Mouse (Mus musculus) heart, embryonic 14.5 days (tissue): ENCODE data around the gene Fxr2. TPM values are rescaled to one million over a fixed set of nuclear protein-coding genes. Genes with fewer than 3 reads are reported as not detected.
A peak's percentile ranks its signal among the peaks of the same experiment; 100 is the strongest.

Experiments
- ATAC-seq: fragments of 200-750 bp; cut with Nextera tagmentation; 2 replicates; pipeline ENCODE4 v1.8.0; 2017; ENCODE audit warnings: low read depth, moderate TSS enrichment; ENCODE audit not compliant: insufficient number of reproducible peaks, insufficient read depth, low FRiP score
- H3K27ac ChIP-seq, 2 experiments: fragments of 200-500 bp in 1 of 2; fragments of 300-500 bp in 1 of 2; sonication (generic) in 1 of 2; replicated peaks in 1 of 2; 2 replicates each; pipeline ENCODE4 v1.5.1; 2012 to 2014; ENCODE audit warnings: low read depth in 2 of 2, low read length in 2 of 2, control low read depth in 1 of 2, mild to moderate bottlenecking in 1 of 2, mixed read lengths in 1 of 2; ENCODE audit not compliant: control insufficient read depth in 1 of 2, insufficient read depth in 1 of 2
- H3K27me3 ChIP-seq: fragments of 300-500 bp; sonication (generic); 2 replicates; pipeline ENCODE4 v1.6.1; 2014; ENCODE audit warnings: mild to moderate bottlenecking, low read length, control low read depth; ENCODE audit not compliant: control insufficient read depth, insufficient read depth
- H3K36me3 ChIP-seq: fragments of 300-500 bp; sonication (generic); 2 replicates; pipeline ENCODE4 v1.6.1; 2014; ENCODE audit warnings: mild to moderate bottlenecking, control low read depth, low read length, mixed read lengths; ENCODE audit not compliant: control insufficient read depth, insufficient read depth
- H3K4me1 ChIP-seq, 2 experiments: fragments of 200-500 bp in 1 of 2; fragments of 300-500 bp in 1 of 2; sonication (generic) in 1 of 2; 2 replicates each; pipeline ENCODE4 v1.6.1; 2012 to 2014; ENCODE audit warnings: low read length in 2 of 2, control low read depth in 1 of 2, mixed read lengths in 1 of 2; ENCODE audit not compliant: control insufficient read depth in 2 of 2, insufficient read depth in 2 of 2
- H3K4me2 ChIP-seq: fragments of 300-500 bp; sonication (generic); 2 replicates; pipeline ENCODE4 v1.6.1; 2014; ENCODE audit warnings: mild to moderate bottlenecking, low read length
- H3K4me3 ChIP-seq, 2 experiments: fragments of 200-500 bp in 1 of 2; fragments of 300-500 bp in 1 of 2; sonication (generic) in 1 of 2; 2 replicates each; pipeline ENCODE4 v1.5.1; 2012 to 2014; ENCODE audit warnings: low read length in 2 of 2, mild to moderate bottlenecking in 2 of 2, control low read depth in 1 of 2, low read depth in 1 of 2, moderate library complexity in 1 of 2; ENCODE audit not compliant: control insufficient read depth in 1 of 2, insufficient read depth in 1 of 2
- H3K9ac ChIP-seq: fragments of 300-500 bp; sonication (generic); 2 replicates; pipeline ENCODE4 v1.6.1; 2014; ENCODE audit warnings: mild to moderate bottlenecking, low read length
- H3K9me3 ChIP-seq: fragments of 300-500 bp; sonication (generic); 2 replicates; pipeline ENCODE4 v1.6.1; 2016; ENCODE audit warnings: low read length, control low read depth; ENCODE audit not compliant: control insufficient read depth
- WGBS: fragments of 180-500 bp; shearing (Covaris S2); extraction: QIAGEN DNeasy Blood & Tissue Kit; methylation state at CpG from one replicate; pipeline ENCODE4 v1.1.7; 2014; 5-methylcytosine and 5-hydroxymethylcytosine counted together
- polyA plus RNA-seq: library from polyadenylated mRNA; unstranded; fragments of >200 nt; fragmentation: Nextera tagmentation; extraction: Ambion mirVana; gene quantifications from 2 replicates; pipeline ENCODE4 v1.2.1, GENCODE M21; 2014

Gene Fxr2
- polyA plus RNA-seq, 1 experiment from 2014 or later, result 25.8 TPM

- Histone ChIP-seq H3K9me3 (no peaks in the 10 kb centered on the region), H3K4me2 (no peak overlapping the region), H3K27me3 (no peaks in the 10 kb centered on the region), H3K9ac (no peak overlapping the region), H3K27ac (no peak overlapping the region), H3K4me3 (no peak overlapping the region), H3K4me1 (no peaks in the 10 kb centered on the region), H3K36me3 (peaks cover 98% of the 10 kb centered on the region)
- no peak for ATAC-seq
- 79% methylated on average over 5 of the region's 5 CpGs for WGBS
These were observed 13.1 kb downstream of the Fxr2 start for GRCm38 (mm10) chr11:69645860-69646259.

GRCm38 (mm10) chr11:69653399-69653798 lies 20.6 kb downstream of the Fxr2 start:
- H3K4me3 ChIP-seq, result no peak overlapping the region
- peaks cover 89% of the 10 kb centered on the region for H3K36me3 ChIP-seq
- ATAC-seq, result no peak
- WGBS, result 54% methylated on average over 5 of the region's 5 CpGs
- no peak overlapping the region for H3K4me2 ChIP-seq
- no peak overlapping the region for H3K9ac ChIP-seq
- H3K4me1 ChIP-seq, result peaks cover 2 to 8% of the 10 kb centered on the region in 2 experiments; a peak in 3 of 4 replicates
- no peak overlapping the region for H3K27ac ChIP-seq
- H3K9me3 ChIP-seq, result no peaks in the 10 kb centered on the region
- no peaks in the 10 kb centered on the region for H3K27me3 ChIP-seq

GRCm38 (mm10) chr11:69654760-69655159 lies 22.0 kb downstream of the Fxr2 start:
- Histone ChIP-seq H3K9ac (no peak overlapping the region), H3K27ac (peak overlapping the region in 1 of 2 experiments; percentile 16; a peak in 1 of 4 replicates), H3K4me2 (no peak overlapping the region), H3K4me3 (no peak overlapping the region), H3K4me1 (peaks cover 2 to 8% of the 10 kb centered on the region in 2 experiments; a peak in 3 of 4 replicates), H3K36me3 (peaks cover 84% of the 10 kb centered on the region), H3K9me3 (no peaks in the 10 kb centered on the region), H3K27me3 (no peaks in the 10 kb centered on the region)
- 43% methylated on average over 9 of the region's 9 CpGs for WGBS
- ATAC-seq, result no peak

GRCm38 (mm10) chr11:69655264-69656064 lies 22.7 kb downstream of the Fxr2 start, which contains the start of gene Sox15:
Sox15 (plus strand) TSS chr11:69655314.
- no peaks in the 10 kb centered on the region for H3K9me3 ChIP-seq
- H3K4me3 ChIP-seq, result no peak within 1 kb of the TSS
- 24% methylated on average over 34 of the region's 34 CpGs for WGBS
- peak within 1 kb of the TSS in 1 of 2 experiments; percentile 16; a peak in 1 of 4 replicates for H3K27ac ChIP-seq
- ATAC-seq, result no peak
- H3K9ac ChIP-seq, result no peak within 1 kb of the TSS
- peaks cover 2 to 11% of the 10 kb centered on the region in 2 experiments; a peak in 3 of 4 replicates for H3K4me1 ChIP-seq
- H3K27me3 ChIP-seq, result no peaks in the 10 kb centered on the region
- peak within 1 kb of the TSS; percentile 19 for H3K4me2 ChIP-seq
- peaks cover 83% of the 10 kb centered on the region for H3K36me3 ChIP-seq

- Histone ChIP-seq H3K4me3 (no peak overlapping the region), H3K27me3 (no peaks in the 10 kb centered on the region), H3K36me3 (peaks cover 77% of the 10 kb centered on the region), H3K9me3 (no peaks in the 10 kb centered on the region), H3K27ac (no peak overlapping the region), H3K9ac (no peak overlapping the region), H3K4me2 (no peak overlapping the region), H3K4me1 (peaks cover 2 to 12% of the 10 kb centered on the region in 2 experiments; a peak in 3 of 4 replicates)
- 72% methylated on average over 5 of the region's 5 CpGs for WGBS
- ATAC-seq, result no peak
These were observed 23.3 kb downstream of the Fxr2 start for GRCm38 (mm10) chr11:69656065-69656455.

GRCm38 (mm10) chr11:69656617-69657461 lies 24.0 kb downstream of the Fxr2 start:
- H3K36me3 ChIP-seq, result peaks cover 69% of the 10 kb centered on the region

GRCm38 (mm10) chr11:69657462-69657881 lies 24.7 kb downstream of the Fxr2 start:
- H3K36me3 ChIP-seq, result peaks cover 63% of the 10 kb centered on the region
- WGBS, result 83% methylated on average over 15 of the region's 15 CpGs

More at GRCm38 (mm10) chr11:69656617-69657461, 24.0 kb downstream of the Fxr2 start:
- Histone ChIP-seq H3K4me3 (no peak overlapping the region), H3K27ac (no peak overlapping the region), H3K4me2 (no peak overlapping the region), H3K9ac (no peak overlapping the region), H3K9me3 (no peaks in the 10 kb centered on the region), H3K27me3 (no peaks in the 10 kb centered on the region), H3K4me1 (peaks cover 4 to 19% of the 10 kb centered on the region in 2 experiments)
- 76% methylated on average over 10 of the region's 10 CpGs for WGBS
- no peak for ATAC-seq

More at GRCm38 (mm10) chr11:69657462-69657881, 24.7 kb downstream of the Fxr2 start:
- Histone ChIP-seq H3K4me2 (no peak overlapping the region), H3K4me3 (no peak overlapping the region), H3K27ac (no peak overlapping the region), H3K9ac (no peak overlapping the region), H3K4me1 (peaks cover 4 to 19% of the 10 kb centered on the region in 2 experiments), H3K27me3 (no peaks in the 10 kb centered on the region), H3K9me3 (no peaks in the 10 kb centered on the region)
- no peak for ATAC-seq
